ENCODE assay signal across 19 mouse cellular contexts in genomic region chr7:143044049-143044825, GRCm38 (mm10). TPM values are rescaled to one million over a fixed set of nuclear protein-coding genes. Genes with fewer than 3 reads are reported as not detected.
"Had no signal": no experiment of that assay in that cellular context is flagged by ENCODE, and none has a peak within 500 bp of the region (broad histone marks: within the 10 kb centered on the region; RNA-seq: fewer than 3 reads in every experiment).

No protein-coding gene starts in this region.

- H3K4me3 ChIP-seq: midbrain, embryonic 10.5 days; midbrain, embryonic 12.5 days; myocyte; neural tube, embryonic 13.5 days; neural tube, embryonic 15.5 days had no signal

- H3K27ac ChIP-seq: midbrain, embryonic 10.5 days; midbrain, embryonic 12.5 days; neural tube, embryonic 13.5 days; neural tube, embryonic 15.5 days had no signal

- H3K9ac ChIP-seq: lung, embryonic 14.5 days; midbrain, embryonic 12.5 days; neural tube, embryonic 13.5 days; neural tube, embryonic 15.5 days had no signal

- DNase-seq: lung, adult 18-20 months; lung, embryonic 14.5 days; lung, postnatal 4 days; midbrain, embryonic 14.5 days; retina, postnatal 1 day; right cerebral cortex, adult 18-20 months; right cerebral cortex, postnatal 25 days; right cerebral cortex, postnatal 4 days; spleen, adult 18-20 months; thymus, adult 18-20 months; thymus, postnatal 14 days; thymus, postnatal 4 days had no signal

- H3K4me1 ChIP-seq: midbrain, embryonic 10.5 days; midbrain, embryonic 12.5 days; neural tube, embryonic 15.5 days had no signal

- ATAC-seq: midbrain, embryonic 16.5 days had no signal

- H3K27me3 ChIP-seq: midbrain, embryonic 12.5 days; neural tube, embryonic 13.5 days; neural tube, embryonic 15.5 days had no signal

- H3K9me3 ChIP-seq: midbrain, embryonic 10.5 days; midbrain, embryonic 12.5 days; neural tube, embryonic 13.5 days; neural tube, embryonic 15.5 days had no signal

- H3K36me3 ChIP-seq: midbrain, embryonic 10.5 days; midbrain, embryonic 12.5 days; neural tube, embryonic 13.5 days had no signal

- H3K4me2 ChIP-seq: lung, embryonic 14.5 days; midbrain, embryonic 12.5 days; neural tube, embryonic 13.5 days; neural tube, embryonic 15.5 days had no signal

RNA-seq across cellular contexts. Expression of gene Trpm5, which starts 50.2 kb away (rescaled TPM):
- total RNA-seq: megakaryocyte, adult 5-6 weeks had no signal
